Mouse (Mus musculus) hindbrain, postnatal 0 days (tissue): ENCODE results near the gene Adcy9. TPM values are rescaled to one million over a fixed set of nuclear protein-coding genes. Genes with fewer than 3 reads are reported as not detected.

ENCODE experiments used
- ATAC-seq: fragments of 200-750 bp; cut with Nextera tagmentation; 2 replicates; pipeline ENCODE4 v1.8.0; 2017; ENCODE audit warnings: mild to moderate bottlenecking, moderate TSS enrichment, moderate library complexity
- DNase-seq: peaks from one replicate; pipeline ENCODE4 v3.0.0-alpha.2; 2015; ENCODE audit warnings: low spot score
- H3K27ac ChIP-seq: fragments of 300-500 bp; sonication (generic); 2 replicates; pipeline ENCODE4 v1.5.1; 2014; ENCODE audit warnings: mild to moderate bottlenecking
- H3K27me3 ChIP-seq: fragments of 300-500 bp; sonication (generic); 2 replicates; pipeline ENCODE4 v1.6.1; 2014; ENCODE audit warnings: low read length, mixed read lengths; ENCODE audit not compliant: insufficient read depth
- H3K36me3 ChIP-seq: fragments of 300-500 bp; sonication (generic); 2 replicates; pipeline ENCODE4 v1.6.1; 2014; ENCODE audit warnings: low read length, mixed read lengths; ENCODE audit not compliant: insufficient read depth
- H3K4me1 ChIP-seq: fragments of 300-500 bp; sonication (generic); 2 replicates; pipeline ENCODE4 v1.6.1; 2014; ENCODE audit warnings: antibody characterized with exemption, low read length, mixed read lengths; ENCODE audit not compliant: insufficient read depth
- H3K4me2 ChIP-seq: fragments of 300-500 bp; sonication (generic); 2 replicates; pipeline ENCODE4 v1.6.1; 2014; ENCODE audit warnings: low read depth, mild to moderate bottlenecking, low read length, moderate library complexity, mixed read lengths
- H3K4me3 ChIP-seq: fragments of 300-500 bp; sonication (generic); 2 replicates; pipeline ENCODE4 v1.5.1; 2014; ENCODE audit warnings: low read length
- H3K9ac ChIP-seq: fragments of 300-500 bp; sonication (generic); replicated peaks from 2 replicates; pipeline ENCODE4 v1.6.1; 2014; ENCODE audit warnings: mild to moderate bottlenecking, low read length, moderate library complexity, mixed read lengths
- H3K9me3 ChIP-seq: fragments of 300-500 bp; sonication (generic); 2 replicates; pipeline ENCODE4 v1.6.1; 2016; ENCODE audit warnings: low read length, mixed read lengths
- CTCF ChIP-seq: IDR thresholded peaks from 2 replicates; pipeline ENCODE4 v1.5.1; 2016; ENCODE audit warnings: antibody characterized with exemption, control low read depth, low read depth
- WGBS: fragments of 180-500 bp; shearing (Covaris S2); extraction: QIAGEN DNeasy Blood & Tissue Kit; methylation state at CpG from one replicate; pipeline ENCODE4 v1.1.7; 2014; 5-methylcytosine and 5-hydroxymethylcytosine counted together
- polyA plus RNA-seq: library from polyadenylated mRNA; unstranded; fragments of >200 nt; fragmentation: Nextera tagmentation; extraction: Ambion mirVana; gene quantifications from 2 replicates; pipeline ENCODE4 v1.2.1, GENCODE M21; 2015
- total RNA-seq: library from RNA; depleted of rRNA; stranded (reverse); fragments of >200 nt; gene quantifications from 2 replicates; pipeline ENCODE4 v1.2.3, GENCODE M21; 2014; rRNA removed

Gene Adcy9
- total RNA-seq (27.7 and 31.6 TPM in 2 replicates), polyA plus RNA-seq (4.0 and 4.3 TPM in 2 replicates)

GRCm38 (mm10) chr16:4420298-4421054, at the start of gene Adcy9:
Gene Adcy9, minus strand, starts transcription at chr16:4420498.
- Histone ChIP-seq H3K4me2 (peak within 1 kb of the TSS; percentile 90), H3K27ac (peak within 1 kb of the TSS; percentile 87), H3K27me3 (no peaks in the 10 kb centered on the region; the same call in 1 of the 2 replicates), H3K9ac (peak within 1 kb of the TSS; percentile 87), H3K36me3 (no peaks in the 10 kb centered on the region), H3K9me3 (no peaks in the 10 kb centered on the region), H3K4me3 (peak within 1 kb of the TSS; percentile 84), H3K4me1 (peaks cover 27% of the 10 kb centered on the region)
- DNase-seq (peak; percentile 96), ATAC-seq (peak; percentile 92)
- WGBS = 2% methylated on average over 23 of the region's 64 CpGs
- no peak for TF ChIP-seq CTCF

- Histone ChIP-seq H3K4me3 (no peak overlapping the region), H3K4me1 (0 out of 2 replicates have a peak, but pooled peaks cover 4% of the 10 kb centered on the region), H3K4me2 (no peak overlapping the region), H3K36me3 (no peaks in the 10 kb centered on the region), H3K27ac (no peak overlapping the region), H3K9me3 (no peaks in the 10 kb centered on the region), H3K27me3 (no peaks in the 10 kb centered on the region), H3K9ac (no peak overlapping the region)
- DNase-seq (no peak), ATAC-seq (no peak)
- 73% methylated on average over 10 of the region's 10 CpGs for WGBS
- TF ChIP-seq CTCF = peak; percentile 38
Measured at GRCm38 (mm10) chr16:4469599-4470352, 49.5 kb upstream of the Adcy9 start.

- H3K36me3 ChIP-seq = no peaks in the 10 kb centered on the region
- no peak overlapping the region for H3K27ac ChIP-seq
- TF ChIP-seq CTCF = no peak
- no peak overlapping the region for H3K9ac ChIP-seq
- no peaks in the 10 kb centered on the region for H3K27me3 ChIP-seq
- H3K9me3 ChIP-seq = no peaks in the 10 kb centered on the region
- ATAC-seq (no peak), DNase-seq (no peak)
- H3K4me3 ChIP-seq = no peak overlapping the region
- H3K4me2 ChIP-seq = no peak overlapping the region
- no peaks in the 10 kb centered on the region for H3K4me1 ChIP-seq
- 73% methylated on average over 9 of the region's 9 CpGs for WGBS
Measured at GRCm38 (mm10) chr16:4464529-4465089, 44.3 kb upstream of the Adcy9 start.

- 89% methylated on average over 3 of the region's 3 CpGs for WGBS
- H3K36me3 ChIP-seq = no peaks in the 10 kb centered on the region
Measured at GRCm38 (mm10) chr16:4457927-4458326, 37.6 kb upstream of the Adcy9 start.

GRCm38 (mm10) chr16:4456391-4456790, 36.1 kb upstream of the Adcy9 start:
- Histone ChIP-seq H3K4me2 (no peak overlapping the region), H3K9me3 (no peaks in the 10 kb centered on the region), H3K9ac (no peak overlapping the region), H3K4me1 (no peaks in the 10 kb centered on the region), H3K27me3 (no peaks in the 10 kb centered on the region), H3K36me3 (no peaks in the 10 kb centered on the region), H3K4me3 (no peak overlapping the region), H3K27ac (no peak overlapping the region)
- ATAC-seq (no peak), DNase-seq (no peak)
- 83% methylated on average over 5 of the region's 5 CpGs for WGBS
- no peak for TF ChIP-seq CTCF

More at GRCm38 (mm10) chr16:4457927-4458326, 37.6 kb upstream of the Adcy9 start:
- H3K27ac ChIP-seq = no peak overlapping the region
- H3K9ac ChIP-seq = no peak overlapping the region
- ATAC-seq (no peak), DNase-seq (no peak)
- H3K4me2 ChIP-seq = no peak overlapping the region
- no peak for TF ChIP-seq CTCF
- no peaks in the 10 kb centered on the region for H3K27me3 ChIP-seq
- H3K9me3 ChIP-seq = no peaks in the 10 kb centered on the region
- H3K4me3 ChIP-seq = no peak overlapping the region
- H3K4me1 ChIP-seq = no peaks in the 10 kb centered on the region

- H3K9me3 ChIP-seq = no peaks in the 10 kb centered on the region
- DNase-seq (no peak), ATAC-seq (no peak)
- H3K27me3 ChIP-seq = no peaks in the 10 kb centered on the region
- no peak overlapping the region for H3K4me2 ChIP-seq
- H3K27ac ChIP-seq = no peak overlapping the region
- no peak for TF ChIP-seq CTCF
- H3K36me3 ChIP-seq = no peaks in the 10 kb centered on the region
- no peaks in the 10 kb centered on the region for H3K4me1 ChIP-seq
- 74% methylated on average over 4 of the region's 4 CpGs for whole genome bisulfite sequencing
- H3K4me3 ChIP-seq = no peak overlapping the region
- no peak overlapping the region for H3K9ac ChIP-seq
Measured at GRCm38 (mm10) chr16:4455693-4456092, 35.4 kb upstream of the Adcy9 start.
